Mouse (Mus musculus) adrenal gland, adult 2 months (tissue): Measurements from ENCODE around the gene Gm21258. TPM values are rescaled to one million over a fixed set of nuclear protein-coding genes. Genes with fewer than 3 reads are reported as not detected.
"Not testable (repeated sequence)": the region's sequence is repeated elsewhere in the genome, so short reads cannot be mapped to it uniquely, and the experiment has no call there.

Experiments
- DNase-seq: peaks from one replicate; pipeline ENCODE4 v3.0.0; 2021
- long read RNA-seq: library from polyadenylated mRNA; stranded (forward); transcript quantifications from one replicate; pipeline ENCODE4 v2.0.0, GENCODE M21; 2021
- polyA plus RNA-seq: library from polyadenylated mRNA; depleted of rRNA; stranded (reverse); fragments of >200 nt; gene quantifications from 2 replicates; pipeline ENCODE4 v1.2.3, GENCODE M21; 2012; rRNA removed
- total RNA-seq, 2 experiments: library from RNA; stranded (reverse); gene quantifications; 2 replicates each; pipeline ENCODE4 v1.2.3; 2021

Gene Gm21258
- total RNA-seq (not detected), polyA plus RNA-seq (not detected in 2 replicates)
- long read RNA-seq: 0 reads

- DNase-seq: not testable (repeated sequence)
These were observed at the start of gene Gm21258 for GRCm38 (mm10) chrY:52779740-52780139. Gm21258 (plus strand) TSS chrY:52780040.
